Mouse (Mus musculus): Measurements from ENCODE around the gene Kcnmb4.

Gene Kcnmb4

GRCm38 (mm10) chr10:116397573-116397972, 76.1 kb downstream of the Kcnmb4 start:
- DNase-seq: no peak

GRCm38 (mm10) chr10:116396966-116397365, 76.7 kb downstream of the Kcnmb4 start:
- DNase-seq: no peak

- DNase-seq: no peak
Measured at GRCm38 (mm10) chr10:116396279-116396678, 77.4 kb downstream of the Kcnmb4 start.

- DNase-seq: no peak
Measured at GRCm38 (mm10) chr10:116394585-116394984, 79.1 kb downstream of the Kcnmb4 start.

GRCm38 (mm10) chr10:116393790-116394475, 79.7 kb downstream of the Kcnmb4 start:
- no peak for DNase-seq

- no peak for DNase-seq
Measured at GRCm38 (mm10) chr10:116388840-116389239, 84.8 kb downstream of the Kcnmb4 start.

GRCm38 (mm10) chr10:116386391-116386885, 87.2 kb downstream of the Kcnmb4 start:
- DNase-seq: no peak

- no peak for DNase-seq
Measured at GRCm38 (mm10) chr10:116384401-116384800, 89.3 kb downstream of the Kcnmb4 start.

GRCm38 (mm10) chr10:116382826-116383685, 90.6 kb downstream of the Kcnmb4 start:
- no peak for DNase-seq

GRCm38 (mm10) chr10:116376853-116377252, 96.8 kb downstream of the Kcnmb4 start:
- no peak for DNase-seq

GRCm38 (mm10) chr10:116374111-116374510, 99.6 kb downstream of the Kcnmb4 start:
- DNase-seq: no peak

GRCm38 (mm10) chr10:116370991-116371725, 102.5 kb downstream of the Kcnmb4 start:
- no peak for DNase-seq

All from kidney, adult 18-20 months (tissue).